In the genomic region with DNA sequence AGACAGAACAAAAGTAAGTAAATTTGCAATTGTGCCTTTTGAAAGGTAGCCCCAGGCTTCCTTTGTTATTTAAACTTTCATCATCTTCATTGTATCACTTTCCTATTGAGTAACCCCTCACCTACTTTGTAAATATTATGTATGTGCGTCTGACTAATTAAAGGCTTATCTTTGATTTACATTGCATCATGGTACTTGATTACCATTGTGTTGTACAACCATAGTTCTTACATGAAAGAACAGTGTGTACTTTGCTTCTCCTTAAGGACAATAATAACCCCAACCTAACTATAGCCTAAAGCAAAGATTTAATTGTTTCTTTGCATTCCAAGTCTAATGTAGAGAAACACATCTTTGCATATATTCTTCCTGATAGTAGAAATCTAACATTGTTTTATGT, we compare ENCODE assay signal across 30 mouse cellular contexts.
"Had no signal": no experiment of that assay in that cellular context is flagged by ENCODE, and none has a peak within 500 bp of the region (broad histone marks: within the 10 kb centered on the region; RNA-seq: fewer than 3 reads in every experiment).

No protein-coding gene starts in this region.

- ATAC-seq: liver, embryonic 12.5 days; liver, postnatal 0 days; midbrain, embryonic 13.5 days; midbrain, embryonic 15.5 days; midbrain, embryonic 16.5 days had no signal

- H3K36me3 ChIP-seq: limb, embryonic 10.5 days; limb, embryonic 12.5 days; limb, embryonic 13.5 days; limb, embryonic 15.5 days; liver, embryonic 12.5 days; liver, embryonic 13.5 days; liver, embryonic 15.5 days; lung, embryonic 15.5 days; midbrain, embryonic 10.5 days; midbrain, embryonic 12.5 days; midbrain, embryonic 13.5 days; midbrain, embryonic 15.5 days; neural tube, embryonic 12.5 days had no signal

- H3K4me2 ChIP-seq: limb, embryonic 12.5 days; limb, embryonic 13.5 days; limb, embryonic 15.5 days; liver, embryonic 11.5 days; liver, embryonic 12.5 days; liver, embryonic 13.5 days; liver, embryonic 15.5 days; lung, embryonic 14.5 days; lung, embryonic 15.5 days; midbrain, embryonic 11.5 days; midbrain, embryonic 12.5 days; midbrain, embryonic 13.5 days; midbrain, embryonic 15.5 days; neural tube, embryonic 12.5 days had no signal

- H3K4me1 ChIP-seq: limb, embryonic 10.5 days; limb, embryonic 12.5 days; limb, embryonic 13.5 days; limb, embryonic 15.5 days; liver, embryonic 12.5 days; liver, embryonic 13.5 days; liver, embryonic 15.5 days; lung, embryonic 15.5 days; megakaryocyte, embryonic 14.5 days; midbrain, embryonic 10.5 days; midbrain, embryonic 12.5 days; midbrain, embryonic 13.5 days; midbrain, embryonic 15.5 days; neural tube, embryonic 12.5 days had no signal

- H3K9me3 ChIP-seq: limb, embryonic 10.5 days; limb, embryonic 12.5 days; limb, embryonic 13.5 days; limb, embryonic 15.5 days; liver, embryonic 12.5 days; liver, embryonic 13.5 days; liver, embryonic 15.5 days; lung, embryonic 15.5 days; midbrain, embryonic 10.5 days; midbrain, embryonic 12.5 days; midbrain, embryonic 13.5 days; midbrain, embryonic 15.5 days; neural tube, embryonic 12.5 days had no signal

- H3K27ac ChIP-seq: limb, embryonic 10.5 days; limb, embryonic 12.5 days; limb, embryonic 13.5 days; limb, embryonic 15.5 days; liver, embryonic 12.5 days; liver, embryonic 13.5 days; liver, embryonic 14.5 days; liver, embryonic 15.5 days; lung, embryonic 15.5 days; macrophage; midbrain, embryonic 10.5 days; midbrain, embryonic 12.5 days; midbrain, embryonic 13.5 days; midbrain, embryonic 15.5 days; neural tube, embryonic 12.5 days had no signal

- H3K4me3 ChIP-seq: limb, embryonic 10.5 days; limb, embryonic 12.5 days; limb, embryonic 13.5 days; limb, embryonic 15.5 days; liver, embryonic 12.5 days; liver, embryonic 13.5 days; liver, embryonic 15.5 days; lung, embryonic 15.5 days; megakaryocyte, embryonic 14.5 days; midbrain, embryonic 10.5 days; midbrain, embryonic 12.5 days; midbrain, embryonic 13.5 days; midbrain, embryonic 15.5 days; myocyte; neural tube, embryonic 12.5 days had no signal

- H3K9ac ChIP-seq: limb, embryonic 12.5 days; limb, embryonic 13.5 days; limb, embryonic 15.5 days; liver, embryonic 12.5 days; liver, embryonic 13.5 days; liver, embryonic 14.5 days; liver, embryonic 15.5 days; liver, postnatal 0 days; lung, embryonic 14.5 days; lung, embryonic 15.5 days; midbrain, embryonic 12.5 days; midbrain, embryonic 13.5 days; midbrain, embryonic 15.5 days; neural tube, embryonic 12.5 days had no signal

- H3K27me3 ChIP-seq: limb, embryonic 12.5 days; limb, embryonic 13.5 days; limb, embryonic 15.5 days; liver, embryonic 12.5 days; liver, embryonic 13.5 days; liver, embryonic 15.5 days; lung, embryonic 15.5 days; megakaryocyte, embryonic 14.5 days; midbrain, embryonic 12.5 days; midbrain, embryonic 13.5 days; midbrain, embryonic 15.5 days; neural tube, embryonic 12.5 days had no signal

- DNase-seq: left cerebral cortex, postnatal 4 days; liver; liver, embryonic 13.5 days; liver, postnatal 0 days; lung, adult 2 months; lung, embryonic 14.5 days; lung, postnatal 10 days; lung, postnatal 14 days; lung, postnatal 36 days; lung, postnatal 4 days; midbrain, embryonic 14.5 days had no signal
